Mouse (Mus musculus): ENCODE results near the gene Abo. TPM values are rescaled to one million over a fixed set of nuclear protein-coding genes. Genes with fewer than 3 reads are reported as not detected.
A peak's percentile ranks its signal among the peaks of the same experiment; 100 is the strongest.

The Abo gene
- polyA plus RNA-seq (2015; fragmentation: Nextera tagmentation; extraction: Ambion mirVana) = 0.12 and 0.17 TPM in 2 replicates

DNA sequence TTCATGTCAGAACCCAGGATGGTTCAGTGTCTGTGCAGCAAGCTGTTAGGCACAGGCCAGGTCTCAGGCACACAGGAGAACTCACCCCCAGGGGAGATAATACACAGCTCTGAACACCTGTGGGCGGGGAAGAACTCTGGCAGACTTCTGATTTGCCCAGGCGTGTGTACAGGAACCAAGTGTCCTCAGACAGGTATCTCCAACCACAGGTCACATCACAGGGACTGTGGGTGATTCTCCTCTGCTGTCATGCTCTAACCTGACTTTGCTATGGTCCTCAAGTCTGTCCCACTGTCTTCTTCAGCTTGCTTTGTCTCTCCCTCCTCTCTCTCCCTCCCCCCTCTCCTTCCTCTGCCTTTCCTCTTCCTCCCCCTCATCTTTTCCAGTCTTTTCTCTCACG lies at the start of gene Abo:
Abo (minus strand) TSS at position 101 of the 400 bp plus-strand sequence.
- H3K4me1 ChIP-seq = no peaks in the 10 kb centered on the region
- H3K9ac ChIP-seq = no peak within 1 kb of the TSS
- no peaks in the 10 kb centered on the region for H3K9me3 ChIP-seq
- H3K36me3 ChIP-seq = no peaks in the 10 kb centered on the region
- H3K4me3 ChIP-seq (replicated peaks) = no peak within 1 kb of the TSS
- no peak within 1 kb of the TSS for H3K4me2 ChIP-seq
- no peaks in the 10 kb centered on the region for H3K27me3 ChIP-seq (replicated peaks)
- no peak for ATAC-seq (ENCODE audit: insufficient read depth, low FRiP score, low read depth)
- no peak within 1 kb of the TSS for H3K27ac ChIP-seq
- WGBS = 52% methylated on average over 3 of the region's 3 CpGs

DNA sequence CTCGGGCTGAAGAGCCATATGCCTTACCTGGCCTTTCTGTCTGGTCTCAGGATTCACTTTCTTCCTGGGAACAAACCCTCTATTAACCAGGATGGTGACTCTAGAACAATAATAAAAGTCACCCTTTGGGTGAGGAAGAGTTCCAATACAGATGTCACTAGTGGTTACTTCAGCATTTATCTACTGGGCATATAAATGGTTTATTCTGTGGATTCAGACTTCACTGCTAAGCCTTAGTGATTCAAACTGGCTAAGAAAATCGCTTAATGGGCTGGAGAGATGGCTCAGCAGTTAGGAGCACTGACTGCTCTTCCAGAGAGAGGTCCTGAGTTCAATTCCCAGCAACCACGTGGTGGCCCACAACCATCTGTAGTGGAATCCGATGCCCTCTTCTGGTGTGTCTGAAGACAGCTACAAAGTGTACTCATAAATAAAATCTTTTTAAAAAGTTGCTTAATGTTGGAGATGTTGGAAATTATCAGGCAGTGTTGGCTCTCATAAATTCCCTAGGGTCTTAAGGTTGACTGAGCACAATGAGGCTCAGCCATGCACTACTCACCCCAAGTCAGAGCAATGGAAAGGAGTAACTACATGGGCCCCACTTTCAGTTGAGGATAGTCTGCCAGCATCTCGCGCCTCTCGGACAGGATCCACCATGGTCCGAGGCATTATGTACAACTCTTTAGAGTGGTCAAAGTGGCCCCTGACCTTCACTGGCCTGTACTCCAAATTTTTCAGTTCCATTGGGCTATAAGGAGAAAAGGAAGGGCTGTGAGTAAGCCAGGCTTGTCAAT lies 49.6 kb upstream of the Abo start:
- Histone ChIP-seq H3K27me3 (replicated peaks) (no peaks in the 10 kb centered on the region), H3K4me3 (replicated peaks) (no peak overlapping the region), H3K27ac (no peak overlapping the region), H3K9ac (no peak overlapping the region), H3K4me2 (peak overlapping the region; percentile 95), H3K4me1 (peaks cover 33% of the 10 kb centered on the region), H3K36me3 (peaks cover 40% of the 10 kb centered on the region), H3K9me3 (no peaks in the 10 kb centered on the region)
- no peak for ATAC-seq (ENCODE audit: insufficient read depth, low FRiP score, low read depth)
- 59% methylated on average over 8 of the region's 8 CpGs for WGBS

GRCm38 (mm10) chr2:26913416-26914147 lies 48.8 kb upstream of the Abo start:
- no peak for ATAC-seq (ENCODE audit: insufficient read depth, low FRiP score, low read depth)
- H3K4me2 ChIP-seq = no peak overlapping the region
- no peaks in the 10 kb centered on the region for H3K27me3 ChIP-seq (replicated peaks)
- H3K9ac ChIP-seq = no peak overlapping the region
- H3K9me3 ChIP-seq = no peaks in the 10 kb centered on the region
- peaks cover 33% of the 10 kb centered on the region for H3K36me3 ChIP-seq
- H3K4me3 ChIP-seq (replicated peaks) = no peak overlapping the region
- 80% methylated on average over 17 of the region's 17 CpGs for WGBS
- H3K4me1 ChIP-seq = peaks cover 39% of the 10 kb centered on the region
- H3K27ac ChIP-seq = no peak overlapping the region

GRCm38 (mm10) chr2:26912253-26912770 lies 47.5 kb upstream of the Abo start:
- ATAC-seq (ENCODE audit: insufficient read depth, low FRiP score, low read depth) = no peak
- peak overlapping the region; percentile 89 for H3K4me2 ChIP-seq
- WGBS = 68% methylated on average over 5 of the region's 5 CpGs
- peak overlapping the region; percentile 93 for H3K9ac ChIP-seq
- peak overlapping the region; percentile 65 for H3K4me3 ChIP-seq (replicated peaks)
- H3K4me1 ChIP-seq = peaks cover 34% of the 10 kb centered on the region
- H3K9me3 ChIP-seq = no peaks in the 10 kb centered on the region
- H3K27ac ChIP-seq = no peak overlapping the region
- peaks cover 32% of the 10 kb centered on the region for H3K36me3 ChIP-seq
- no peaks in the 10 kb centered on the region for H3K27me3 ChIP-seq (replicated peaks)

- peak overlapping the region; percentile 89 for H3K4me2 ChIP-seq
- no peaks in the 10 kb centered on the region for H3K27me3 ChIP-seq (replicated peaks)
- WGBS = under 1% methylated on average over 37 of the region's 37 CpGs
- peaks cover 28% of the 10 kb centered on the region for H3K4me1 ChIP-seq
- ATAC-seq (ENCODE audit: insufficient read depth, low FRiP score, low read depth) = peak; percentile 24
- H3K9ac ChIP-seq = peak overlapping the region; percentile 93
- peak overlapping the region; percentile 89 for H3K27ac ChIP-seq
- H3K4me3 ChIP-seq (replicated peaks) = peak overlapping the region; percentile 65
- no peaks in the 10 kb centered on the region for H3K9me3 ChIP-seq
- peaks cover 43% of the 10 kb centered on the region for H3K36me3 ChIP-seq
Measured at GRCm38 (mm10) chr2:26910994-26911765, 46.4 kb upstream of the Abo start.

DNA sequence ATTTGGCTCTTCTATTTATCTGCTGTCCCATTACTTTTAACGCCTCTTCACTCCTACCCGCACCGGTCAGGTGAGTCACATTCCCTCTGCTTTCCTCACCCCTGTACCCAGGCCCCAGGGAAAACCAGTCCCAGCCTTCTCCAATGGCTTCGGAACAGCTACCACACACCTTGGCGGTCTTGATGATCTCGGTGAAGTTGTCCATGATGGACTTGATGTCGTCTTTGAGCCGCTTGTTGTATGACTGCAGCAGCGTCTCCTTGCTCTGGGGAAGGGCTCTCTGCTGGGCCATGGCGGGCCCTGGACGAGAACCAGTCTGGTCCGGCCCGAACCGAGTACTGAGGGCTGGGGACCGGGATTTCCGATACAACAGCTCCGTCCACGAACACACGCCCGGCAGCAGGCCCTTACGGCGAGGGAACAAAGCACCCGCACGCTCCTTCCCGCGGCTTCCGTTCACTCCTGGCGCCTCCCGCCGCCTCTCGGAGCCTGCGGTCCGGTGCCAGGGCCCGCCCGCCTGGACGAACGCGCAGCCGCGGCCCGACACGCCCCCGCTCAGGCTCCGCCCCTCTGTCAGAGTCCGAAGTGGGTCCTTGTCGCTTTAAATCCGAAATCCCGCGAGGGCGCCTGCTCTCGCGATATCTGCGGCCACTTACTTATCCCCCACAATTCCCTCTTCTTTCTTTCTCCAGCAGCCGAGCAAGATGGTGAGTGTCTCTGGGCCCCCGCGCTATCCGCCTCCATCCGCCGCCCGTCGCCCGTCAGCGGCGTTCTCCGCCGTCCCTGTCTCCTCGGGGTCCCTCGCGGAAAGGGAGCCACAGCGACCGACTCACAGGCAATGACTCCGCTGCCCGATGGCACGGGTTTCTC lies 45.6 kb upstream of the Abo start, which contains the start of the genes Med22 and Rpl7a:
Med22 (minus strand) TSS at position 554 of the 870 bp plus-strand sequence.
Rpl7a (plus strand) TSS at position 641 of the 870 bp plus-strand sequence.
- peak within 1 kb of the TSS; percentile 89 for H3K27ac ChIP-seq
- H3K4me1 ChIP-seq = peaks cover 24% of the 10 kb centered on the region
- H3K9ac ChIP-seq = peak within 1 kb of the TSS; percentile 93
- no peaks in the 10 kb centered on the region for H3K27me3 ChIP-seq (replicated peaks)
- no peaks in the 10 kb centered on the region for H3K9me3 ChIP-seq
- WGBS = under 1% methylated on average over 74 of the region's 74 CpGs
- peak within 1 kb of the TSS; percentile 89 for H3K4me2 ChIP-seq
- peaks cover 45% of the 10 kb centered on the region for H3K36me3 ChIP-seq
- ATAC-seq (ENCODE audit: insufficient read depth, low FRiP score, low read depth) = peak; percentile 92
- peak within 1 kb of the TSS; percentile 65 for H3K4me3 ChIP-seq (replicated peaks)

- Histone ChIP-seq H3K36me3 (peaks cover 41% of the 10 kb centered on the region), H3K27me3 (replicated peaks) (no peaks in the 10 kb centered on the region), H3K9me3 (no peaks in the 10 kb centered on the region), H3K4me3 (replicated peaks) (peak overlapping the region; percentile 65), H3K4me2 (peak overlapping the region; percentile 67), H3K27ac (peak overlapping the region; percentile 85; the same call in 1 of the 2 replicates), H3K4me1 (peaks cover 20% of the 10 kb centered on the region), H3K9ac (peak overlapping the region; percentile 66; the same call in 1 of the 2 replicates)
- no peak for ATAC-seq (ENCODE audit: insufficient read depth, low FRiP score, low read depth)
Measured at GRCm38 (mm10) chr2:26909387-26909784, 44.6 kb upstream of the Abo start.

GRCm38 (mm10) chr2:26908710-26909386 lies 44.1 kb upstream of the Abo start:
- Histone ChIP-seq H3K4me1 (peaks cover 23% of the 10 kb centered on the region), H3K4me2 (peak overlapping the region; percentile 67), H3K4me3 (replicated peaks) (peak overlapping the region; percentile 65), H3K27me3 (replicated peaks) (no peaks in the 10 kb centered on the region), H3K9me3 (no peaks in the 10 kb centered on the region), H3K36me3 (peaks cover 37% of the 10 kb centered on the region), H3K27ac (no peak overlapping the region), H3K9ac (no peak overlapping the region)
- no peak for ATAC-seq (ENCODE audit: insufficient read depth, low FRiP score, low read depth)
- WGBS = 63% methylated on average over 18 of the region's 18 CpGs

DNA sequence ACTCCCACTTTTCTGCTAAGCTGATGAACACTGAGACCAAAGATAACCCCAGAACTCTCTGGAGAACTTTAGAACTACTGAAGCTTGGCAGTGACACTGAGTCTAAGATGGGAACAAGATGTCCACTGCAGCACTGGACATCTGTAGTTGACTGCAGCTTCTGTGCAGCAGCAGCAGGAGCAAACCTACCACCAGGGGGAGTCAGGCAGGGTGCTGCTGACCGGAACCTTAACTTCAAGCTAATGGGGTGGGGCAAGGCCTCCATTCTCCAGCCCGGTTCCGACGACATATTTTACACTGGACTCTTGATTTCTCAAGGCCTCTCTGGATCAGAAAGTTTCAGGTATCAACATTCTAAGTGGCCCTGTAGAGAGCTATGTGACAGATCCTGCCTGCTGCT lies 42.3 kb upstream of the Abo start:
- H3K27ac ChIP-seq = no peak overlapping the region
- no peak for ATAC-seq (ENCODE audit: insufficient read depth, low FRiP score, low read depth)
- H3K36me3 ChIP-seq = peaks cover 19% of the 10 kb centered on the region
- no peaks in the 10 kb centered on the region for H3K9me3 ChIP-seq
- H3K4me3 ChIP-seq (replicated peaks) = no peak overlapping the region
- H3K9ac ChIP-seq = no peak overlapping the region
- WGBS = 48% methylated on average over 4 of the region's 4 CpGs
- no peaks in the 10 kb centered on the region for H3K27me3 ChIP-seq (replicated peaks)
- H3K4me2 ChIP-seq = no peak overlapping the region
- H3K4me1 ChIP-seq = peaks cover 26% of the 10 kb centered on the region

GRCm38 (mm10) chr2:26906431-26906830 lies 41.7 kb upstream of the Abo start:
- no peak overlapping the region for H3K4me3 ChIP-seq (replicated peaks)
- H3K4me1 ChIP-seq = peaks cover 26% of the 10 kb centered on the region
- H3K9ac ChIP-seq = no peak overlapping the region
- H3K4me2 ChIP-seq = no peak overlapping the region
- H3K27ac ChIP-seq = no peak overlapping the region
- WGBS = 91% methylated on average over 3 of the region's 3 CpGs
- no peak for ATAC-seq (ENCODE audit: insufficient read depth, low FRiP score, low read depth)
- H3K36me3 ChIP-seq = peaks cover 16% of the 10 kb centered on the region
- H3K27me3 ChIP-seq (replicated peaks) = no peaks in the 10 kb centered on the region
- H3K9me3 ChIP-seq = no peaks in the 10 kb centered on the region
